Mouse (Mus musculus) embryonic fibroblast, embryonic 13.5 days (primary cell): ENCODE data around the gene Sgsm2.

Experiments used
- CTCF ChIP-seq: IDR thresholded peaks from 2 replicates; pipeline ENCODE4 v1.5.1; 2011; ENCODE audit warnings: mild to moderate bottlenecking, control low read depth, low read length, moderate library complexity, borderline replicate concordance; ENCODE audit not compliant: insufficient read depth
- POLR2A ChIP-seq: IDR thresholded peaks from 2 replicates; pipeline ENCODE4 v1.6.1; 2011; ENCODE audit warnings: low read depth, mild to moderate bottlenecking, control low read depth, low read length, moderate library complexity

GRCm38 (mm10) chr11:74867181-74867580, 29.7 kb downstream of the Sgsm2 start:
- TF ChIP-seq CTCF: no peak
- TF ChIP-seq POLR2A: no peak
